Mouse (Mus musculus) bone marrow, adult 2 months (tissue): ENCODE measurements around the gene Tdrd7. TPM values are rescaled to one million over a fixed set of nuclear protein-coding genes. Genes with fewer than 3 reads are reported as not detected.

Experiments
- H3K27ac ChIP-seq: fragments of 200-500 bp; 2 replicates; pipeline ENCODE4 v1.5.1; 2012; ENCODE audit warnings: low read depth, mild to moderate bottlenecking, control low read depth, inconsistent platforms, low read length; ENCODE audit not compliant: control insufficient read depth, poor library complexity, insufficient read depth
- H3K4me1 ChIP-seq: fragments of 200-500 bp; 2 replicates; pipeline ENCODE4 v1.6.1; 2011; ENCODE audit warnings: low read length; ENCODE audit not compliant: control insufficient read depth, insufficient read depth
- H3K4me3 ChIP-seq: fragments of 200-500 bp; replicated peaks from 2 replicates; pipeline ENCODE3; 2011; ENCODE audit warnings: mild to moderate bottlenecking, low read depth, low read length, control low read depth; ENCODE audit not compliant: control insufficient read depth
- CTCF ChIP-seq: fragments of 200-500 bp; IDR thresholded peaks from 2 replicates; pipeline ENCODE4 v1.5.1; 2011; ENCODE audit warnings: low read length, control low read depth; ENCODE audit not compliant: control insufficient read depth, insufficient read depth
- POLR2A ChIP-seq: fragments of 200-500 bp; IDR thresholded peaks from 2 replicates; pipeline ENCODE4 v1.6.1; 2011; ENCODE audit warnings: low read depth, mild to moderate bottlenecking, control low read depth, low read length, borderline replicate concordance; ENCODE audit not compliant: control insufficient read depth
- WGBS: fragments of 180-500 bp; shearing (Covaris S2); methylation state at CpG from one replicate; pipeline ENCODE4 v1.1.7; 2018; 5-methylcytosine and 5-hydroxymethylcytosine counted together
- polyA plus RNA-seq: library from polyadenylated mRNA; stranded (reverse); fragments of >200 nt; gene quantifications from 2 replicates; pipeline ENCODE4 v1.2.4, GENCODE M21; 2011; ENCODE audit warnings: low replicate concordance; ENCODE audit not compliant: missing spikeins, insufficient read depth, insufficient read length

The Tdrd7 gene
- polyA plus RNA-seq, 1 experiment: 15.2 TPM

GRCm38 (mm10) chr4:46073736-46074135 is 108.6 kb downstream of the Tdrd7 start:
- Histone ChIP-seq H3K27ac (no peak overlapping the region), H3K4me3 (no peak overlapping the region), H3K4me1 (no peaks in the 10 kb centered on the region)
- no peak for TF ChIP-seq CTCF
- TF ChIP-seq POLR2A: no peak
- 62% methylated on average over 4 of the region's 4 CpGs for WGBS

GRCm38 (mm10) chr4:46075664-46076063 is 110.5 kb downstream of the Tdrd7 start:
- Histone ChIP-seq H3K4me1 (no peaks in the 10 kb centered on the region), H3K4me3 (no peak overlapping the region), H3K27ac (no peak overlapping the region)
- TF ChIP-seq POLR2A: no peak
- 81% methylated on average over 3 of the region's 3 CpGs for WGBS

- no peak for TF ChIP-seq CTCF
- TF ChIP-seq POLR2A: no peak
- WGBS: 51% methylated on average over 2 of the region's 2 CpGs
- Histone ChIP-seq H3K4me1 (no peaks in the 10 kb centered on the region), H3K4me3 (no peak overlapping the region), H3K27ac (no peak overlapping the region)
Observed at GRCm38 (mm10) chr4:46076892-46077291, 111.8 kb downstream of the Tdrd7 start.

- Histone ChIP-seq H3K27ac (no peak overlapping the region), H3K4me1 (no peaks in the 10 kb centered on the region), H3K4me3 (no peak overlapping the region)
- 85% methylated on average over 4 of the region's 4 CpGs for WGBS
- TF ChIP-seq POLR2A (no peak), CTCF (no peak)
Observed at GRCm38 (mm10) chr4:46080261-46080660, 115.1 kb downstream of the Tdrd7 start.

- Histone ChIP-seq H3K27ac (no peak overlapping the region), H3K4me1 (no peaks in the 10 kb centered on the region), H3K4me3 (no peak overlapping the region)
- TF ChIP-seq CTCF: no peak
- TF ChIP-seq POLR2A: no peak
- 77% methylated on average over 11 of the region's 11 CpGs for WGBS
Observed at GRCm38 (mm10) chr4:46082555-46082954, 117.4 kb downstream of the Tdrd7 start.

Other genes starting within 250 kb of the Tdrd7 start
- gene Aldh1b1, start 166.3 kb upstream of the Tdrd7 start, polyA plus RNA-seq: 2.3 and 13.1 TPM in 2 replicates
- gene Igfbpl1, start 138.4 kb upstream of the Tdrd7 start, polyA plus RNA-seq: 1.6 TPM in 1 of 2 replicates, not detected in the other
- gene Stra6l, start 116.7 kb upstream of the Tdrd7 start, polyA plus RNA-seq: not detected in 2 replicates
- 1.0 and 1.4 TPM in 2 replicates for gene Ccdc180, start 75.0 kb upstream of the Tdrd7 start, polyA plus RNA-seq
- 41.9 and 46.9 TPM in 2 replicates for gene Tmod1, start 73.6 kb downstream of the Tdrd7 start, polyA plus RNA-seq
- gene Ncbp1, start 173.3 kb downstream of the Tdrd7 start, polyA plus RNA-seq: 39.9 and 40.9 TPM in 2 replicates
- gene Tstd2, start 173.4 kb downstream of the Tdrd7 start, polyA plus RNA-seq: 8.3 and 12.6 TPM in 2 replicates
- gene Xpa, start 231.0 kb downstream of the Tdrd7 start, polyA plus RNA-seq: 25.2 and 49.3 TPM in 2 replicates